Mouse (Mus musculus) forelimb bud, embryonic 11.5 days (tissue): ENCODE results near the gene Mindy4b-ps.
"Not testable (repeated sequence)": the region's sequence is repeated elsewhere in the genome, so short reads cannot be mapped to it uniquely, and the experiment has no call there.

ENCODE experiments used
- DNase-seq: peaks from one replicate; pipeline ENCODE4 v3.0.0-alpha.2; 2012; ENCODE audit warnings: low read depth, low spot score

Mindy4b-ps gene

DNA sequence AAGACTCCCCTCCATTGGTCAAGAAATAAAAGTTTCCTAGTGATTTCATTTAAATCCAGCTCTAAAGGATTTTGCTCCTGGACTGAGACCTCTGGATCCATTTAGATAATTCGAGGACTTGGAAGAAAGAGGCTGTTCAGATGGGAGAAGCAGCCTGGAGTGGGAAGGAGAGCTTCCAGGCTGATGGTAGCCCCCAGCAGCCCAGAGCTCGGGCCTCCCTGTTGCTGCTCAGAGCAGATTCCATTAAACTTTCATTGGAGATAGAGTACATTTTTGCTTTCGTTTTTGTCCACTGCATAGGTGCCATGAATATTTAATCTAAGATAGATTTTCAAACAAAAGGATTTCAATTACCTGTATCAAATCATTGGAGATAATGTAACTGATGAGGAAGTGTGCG, at the start of gene Mindy4b-ps:
Mindy4b-ps (minus strand) TSS at position 101 of the 400 bp plus-strand sequence.
- DNase-seq = no peak

DNA sequence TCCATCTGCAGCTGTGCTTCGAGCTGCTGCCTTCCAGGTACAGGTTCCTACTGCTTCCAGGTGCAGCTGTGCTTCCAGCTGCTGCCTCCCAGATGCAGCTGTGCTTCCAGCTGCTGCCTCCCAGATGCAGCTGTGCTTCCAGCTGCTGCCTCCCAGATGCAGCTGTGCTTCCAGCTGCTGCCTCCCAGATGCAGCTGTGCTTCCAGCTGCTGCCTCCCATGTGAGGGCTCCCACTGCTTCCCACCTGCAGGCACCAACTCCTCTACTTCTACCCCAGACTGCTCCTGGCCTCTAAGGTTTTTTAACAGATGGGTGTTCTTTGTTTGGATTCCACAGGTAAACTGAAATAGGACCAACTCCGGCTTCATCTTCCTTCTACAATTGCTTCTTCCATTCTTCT, 49.8 kb upstream of the Mindy4b-ps start:
- not testable (repeated sequence) for DNase-seq

DNA sequence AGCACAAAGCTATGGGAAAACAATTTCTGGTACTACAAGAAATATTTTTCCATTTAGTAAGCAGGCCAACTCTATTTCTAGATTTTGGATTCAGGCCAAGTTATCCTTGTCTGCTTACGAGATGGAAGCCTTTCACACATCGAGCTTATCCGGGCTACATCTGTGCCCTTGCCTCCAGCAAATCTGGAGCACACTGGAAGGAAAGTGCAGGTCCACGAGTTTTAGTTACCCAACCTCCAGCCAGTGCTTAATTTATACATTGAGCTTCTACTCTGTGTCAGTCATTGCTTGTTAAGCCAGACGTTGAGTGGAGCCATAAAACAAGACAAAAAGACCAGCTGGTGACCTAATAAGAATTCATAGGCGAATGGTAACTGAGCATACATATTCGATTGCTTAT, 43.6 kb upstream of the Mindy4b-ps start:
- no peak for DNase-seq

DNA sequence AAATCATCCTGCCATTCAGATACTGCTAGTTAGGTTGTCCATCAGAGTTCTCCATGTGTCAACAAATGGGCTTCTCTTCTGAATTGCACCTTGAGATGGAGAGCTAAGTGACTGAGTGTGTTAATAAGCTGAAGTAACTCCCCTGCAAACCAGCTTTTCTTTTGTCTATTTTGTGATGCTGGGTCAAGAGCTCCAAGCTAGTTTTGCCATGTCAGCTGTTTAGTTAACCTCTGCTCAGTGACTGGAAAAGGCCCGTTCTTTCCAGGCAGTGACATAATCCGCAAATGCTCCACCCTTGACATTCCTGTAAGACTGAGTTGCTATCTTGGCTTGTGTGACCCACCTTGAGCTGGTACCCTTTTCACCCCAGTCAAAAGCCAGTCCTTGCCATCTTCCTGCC, 40.9 kb upstream of the Mindy4b-ps start:
- no peak for DNase-seq

DNA sequence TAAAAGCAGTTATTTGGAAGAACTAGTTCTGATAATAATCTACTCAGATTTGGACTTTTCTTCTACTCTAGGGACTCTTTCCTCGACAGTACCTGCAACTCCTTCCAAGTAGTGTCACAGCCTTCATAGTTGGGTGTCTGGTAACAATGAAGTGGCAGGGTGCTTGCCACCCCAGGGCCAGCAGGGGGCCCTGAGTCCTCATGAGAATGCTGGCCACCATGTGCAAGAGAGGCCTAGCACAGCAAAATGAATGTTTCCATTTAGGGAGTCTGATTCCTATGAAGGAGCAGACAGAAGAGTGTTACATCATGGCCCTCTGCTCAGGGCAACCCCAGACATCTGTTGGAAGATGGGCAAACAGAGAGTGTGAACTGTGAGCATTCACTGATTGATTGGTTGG, 21.3 kb upstream of the Mindy4b-ps start:
- DNase-seq = peak; percentile 4

DNA sequence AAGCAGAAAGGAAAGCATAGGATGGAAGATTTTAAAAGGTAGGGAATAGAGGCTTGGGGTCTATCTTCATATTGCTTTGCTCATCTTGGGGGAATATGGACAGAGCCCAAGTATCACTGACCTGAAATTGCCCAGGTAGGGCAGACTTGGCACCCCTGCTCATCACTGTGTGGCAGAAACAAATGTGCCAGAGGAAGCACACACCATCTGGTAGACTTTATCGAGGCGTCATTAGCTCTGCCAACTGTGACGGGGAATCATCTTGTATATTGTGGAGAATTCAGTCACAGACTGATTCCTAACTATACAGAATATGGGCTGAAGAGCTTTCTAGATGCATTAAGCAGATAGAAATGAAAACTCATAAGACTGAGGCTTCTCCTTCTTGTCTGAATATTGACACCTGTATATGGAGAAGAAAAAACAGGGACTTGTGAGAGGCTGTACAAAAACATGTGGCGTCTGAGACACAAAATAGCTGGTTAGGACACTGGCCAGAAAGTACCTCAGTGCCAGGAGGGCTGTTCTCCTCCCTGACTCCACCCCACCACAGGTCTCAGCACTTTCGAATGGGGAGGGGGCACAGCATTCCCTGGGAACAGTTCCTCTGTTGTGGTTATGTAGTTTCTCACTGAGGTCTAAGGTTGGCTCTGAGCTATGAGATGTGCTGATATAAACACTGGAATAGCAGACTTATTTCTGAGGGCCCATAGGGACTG, 11.5 kb upstream of the Mindy4b-ps start:
- no peak for DNase-seq

DNA sequence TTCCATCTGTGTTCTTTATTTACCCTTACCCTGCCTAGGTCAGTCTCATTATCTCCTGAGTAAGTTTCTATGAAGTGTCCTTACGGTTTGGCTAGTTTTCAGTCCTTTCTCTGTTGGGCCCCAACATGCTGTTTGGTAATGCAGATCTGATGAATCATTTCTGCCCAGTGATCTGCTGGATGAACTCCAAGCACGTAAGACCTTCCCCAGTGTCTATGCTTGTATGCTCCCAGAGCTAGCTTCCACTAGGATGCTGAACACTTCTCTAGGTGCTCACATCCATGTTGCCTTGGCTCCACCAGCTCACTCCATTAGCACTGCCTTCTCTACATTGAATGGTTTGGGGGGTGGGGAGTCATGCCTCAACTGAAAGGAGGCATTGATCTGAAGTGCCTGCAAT, 10.8 kb upstream of the Mindy4b-ps start:
- DNase-seq = no peak

DNA sequence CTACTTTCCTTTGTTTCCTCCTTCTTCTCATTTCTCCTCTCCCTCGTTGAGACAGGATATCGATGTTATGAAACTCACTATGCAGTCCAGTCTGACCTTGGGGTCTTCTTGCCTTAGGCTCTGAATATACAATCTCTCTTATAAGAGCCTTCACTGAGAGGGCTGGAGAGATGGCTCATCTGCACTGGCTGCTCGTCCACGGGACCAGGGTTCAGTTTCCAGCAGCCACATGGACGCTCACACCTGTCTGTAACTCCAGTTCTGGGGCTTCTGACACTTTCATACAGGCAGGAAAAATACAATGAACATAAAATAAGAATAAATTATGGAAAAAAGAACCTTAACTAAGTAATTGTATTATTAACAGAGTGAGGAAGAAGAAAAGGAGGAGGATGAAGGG, 9.5 kb upstream of the Mindy4b-ps start:
- DNase-seq = no peak

DNA sequence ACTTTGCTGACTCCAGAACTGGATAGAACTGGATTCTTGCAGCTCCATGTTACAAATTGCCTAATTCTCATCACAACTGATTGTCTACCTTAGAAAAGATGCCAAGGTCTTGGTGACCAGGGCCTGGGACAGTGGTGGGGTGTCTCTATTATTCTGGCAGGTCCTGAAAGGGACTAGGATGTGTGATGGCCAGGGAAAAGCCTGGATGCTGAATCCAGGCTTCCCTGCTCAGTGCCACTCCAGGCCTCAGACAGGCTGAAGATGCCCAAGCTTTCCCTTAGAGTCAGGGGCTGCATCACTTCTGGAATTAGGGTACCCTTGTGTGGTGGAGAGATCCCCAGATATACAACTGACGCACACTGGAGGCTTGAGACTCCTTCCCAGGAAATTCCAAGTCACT, 7.8 kb upstream of the Mindy4b-ps start:
- no peak for DNase-seq

DNA sequence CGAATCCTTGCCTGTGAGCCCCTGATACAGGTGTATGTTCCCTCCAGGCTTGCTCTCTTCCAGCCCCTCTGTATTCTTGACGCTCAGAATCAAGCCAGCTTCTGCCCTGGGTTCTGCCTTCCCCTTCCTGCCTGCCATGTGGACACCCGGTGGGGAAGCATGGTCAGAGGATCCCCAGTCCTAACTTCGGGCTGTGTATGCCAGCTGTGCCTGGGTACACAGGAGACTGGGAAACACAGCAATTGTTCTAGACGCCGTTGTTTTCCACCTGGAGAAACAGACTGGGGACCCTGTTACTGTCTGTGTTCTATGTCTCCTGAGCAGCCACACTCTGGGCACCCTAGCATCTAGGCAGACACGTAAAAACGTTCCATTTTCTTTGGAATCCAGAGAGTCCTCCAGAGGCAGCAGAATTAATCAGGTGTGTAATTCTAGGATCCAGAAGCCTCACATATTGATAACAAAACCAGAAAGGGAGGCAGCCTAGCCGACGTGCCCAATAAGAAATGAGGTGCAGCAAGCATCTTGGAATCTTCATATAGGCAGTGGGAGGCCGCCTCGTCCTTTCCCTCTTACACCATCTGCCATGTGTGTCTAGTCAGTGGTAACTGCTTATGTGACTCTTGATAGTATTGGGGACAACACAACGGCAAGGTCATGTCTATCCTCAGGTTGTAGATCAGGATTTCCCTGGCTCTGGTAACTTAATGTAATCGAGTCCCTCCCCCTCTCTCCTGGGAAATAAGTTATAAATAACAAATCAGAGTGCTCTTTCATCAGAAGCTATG, 6.4 kb upstream of the Mindy4b-ps start:
- DNase-seq = no peak

DNA sequence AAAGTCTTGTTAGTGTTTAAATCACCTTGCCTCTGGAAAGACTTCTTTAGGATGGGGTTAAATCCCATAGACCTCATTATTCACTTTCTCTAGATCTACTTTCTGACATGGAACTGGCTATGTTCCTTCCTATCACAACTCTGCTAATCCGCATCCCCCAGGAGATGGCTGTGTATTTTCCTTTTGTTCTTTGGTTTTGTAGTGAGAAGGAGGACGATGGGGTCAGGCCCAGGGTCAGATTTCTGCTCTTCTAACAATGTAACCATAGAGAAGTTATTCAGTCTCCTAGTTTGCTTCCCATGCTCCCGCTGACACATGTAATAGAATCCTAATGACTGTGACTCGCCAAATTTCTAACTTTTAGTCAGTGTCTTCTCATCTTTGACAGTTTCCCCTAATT, 4.2 kb upstream of the Mindy4b-ps start:
- no peak for DNase-seq

DNA sequence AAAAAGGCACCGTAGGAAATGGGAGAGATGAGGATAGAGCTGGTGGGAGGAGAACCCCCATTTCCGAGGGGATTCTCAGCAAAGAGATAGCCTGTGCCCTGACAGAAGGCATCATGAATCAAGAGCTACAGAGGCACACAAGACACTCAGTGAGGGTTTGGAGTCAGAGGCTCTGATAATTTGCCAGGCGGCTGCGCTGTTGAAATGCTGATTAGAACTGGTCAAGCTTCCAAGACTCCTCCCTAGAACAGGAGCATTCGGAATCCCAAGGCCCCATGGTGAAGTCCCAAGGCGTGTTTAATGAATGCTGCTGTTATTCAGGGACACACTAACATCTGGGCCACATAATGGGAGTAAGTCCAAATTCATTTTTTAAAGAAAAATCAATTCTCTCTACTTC, 4.8 kb downstream of the Mindy4b-ps start:
- DNase-seq = no peak

DNA sequence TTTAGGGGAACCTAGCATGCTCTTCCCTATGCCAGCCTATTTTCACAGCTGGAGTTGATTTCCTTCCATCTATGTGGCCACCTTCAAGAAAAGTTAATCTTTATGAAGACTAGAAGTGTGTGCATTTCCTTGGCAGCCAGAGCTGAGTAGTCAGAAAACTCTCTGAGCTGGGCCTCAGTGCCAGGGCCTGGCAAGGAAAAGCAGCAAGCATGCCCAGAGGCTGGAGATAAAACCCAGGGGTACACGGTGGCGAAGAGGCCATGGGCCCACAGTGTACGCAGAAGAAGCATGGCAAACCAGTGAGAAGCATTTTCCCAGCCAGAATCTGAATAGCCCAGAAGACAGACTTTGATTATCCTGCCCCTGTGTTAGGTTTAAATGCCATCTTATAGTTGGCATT, 7.9 kb downstream of the Mindy4b-ps start:
- DNase-seq = no peak

DNA sequence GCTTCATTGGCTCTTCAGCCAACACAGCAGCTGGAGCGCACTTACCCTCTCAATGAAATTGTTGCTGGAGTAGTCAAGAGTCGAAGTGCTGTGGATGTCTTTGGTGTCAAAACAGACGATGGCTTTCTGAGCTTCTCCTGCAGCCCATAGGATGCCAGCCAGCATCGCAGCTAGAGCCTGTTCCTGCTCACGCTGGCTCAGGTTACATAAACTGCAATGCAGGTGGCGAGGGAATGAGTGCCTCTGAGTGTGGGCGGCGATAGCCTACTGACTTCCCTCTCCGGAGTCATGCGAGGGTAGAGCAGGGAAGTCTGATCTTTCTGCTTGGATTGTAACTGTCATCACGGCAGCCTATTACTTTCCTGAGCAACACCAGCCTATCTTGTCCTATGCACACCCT, 11.8 kb downstream of the Mindy4b-ps start:
- DNase-seq = peak; percentile 47

DNA sequence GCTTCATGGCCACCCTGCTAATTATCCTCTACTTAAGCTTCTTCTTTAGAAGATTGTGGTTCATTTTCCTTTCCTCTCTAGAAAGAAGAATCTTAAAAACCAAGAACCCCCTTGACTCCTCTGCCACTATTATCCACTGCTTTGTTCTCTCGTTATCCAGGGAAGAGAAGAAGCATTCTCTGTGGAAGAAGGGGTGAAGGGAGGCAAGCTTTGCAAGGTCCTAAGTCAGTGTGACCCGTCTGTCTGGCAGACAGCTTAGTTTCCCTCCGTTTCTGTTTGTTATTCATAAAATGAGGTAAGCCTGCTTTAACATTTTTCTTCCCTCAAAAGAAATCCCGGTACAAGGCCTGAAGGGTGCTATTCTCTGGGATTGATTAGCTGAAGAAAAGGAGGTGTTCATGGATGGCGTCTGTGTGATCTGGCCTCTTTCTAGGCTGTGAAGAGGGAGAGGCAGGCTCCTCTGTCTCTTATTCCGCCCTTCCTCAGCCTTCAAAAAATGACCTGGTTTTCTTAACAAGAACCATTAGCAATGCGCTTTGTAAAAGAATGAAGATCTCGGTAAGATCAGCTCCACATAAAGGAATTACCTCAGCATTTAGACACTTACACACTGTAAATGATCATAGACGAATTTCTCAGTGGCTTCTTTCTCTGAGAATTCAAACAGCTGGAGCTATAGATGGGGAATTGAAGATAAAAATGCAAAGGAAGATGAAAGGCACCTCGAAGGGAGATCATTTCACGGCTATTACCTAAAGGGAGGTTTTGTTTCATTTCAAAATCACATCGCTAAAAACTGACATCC, 12.8 kb downstream of the Mindy4b-ps start:
- no peak for DNase-seq

DNA sequence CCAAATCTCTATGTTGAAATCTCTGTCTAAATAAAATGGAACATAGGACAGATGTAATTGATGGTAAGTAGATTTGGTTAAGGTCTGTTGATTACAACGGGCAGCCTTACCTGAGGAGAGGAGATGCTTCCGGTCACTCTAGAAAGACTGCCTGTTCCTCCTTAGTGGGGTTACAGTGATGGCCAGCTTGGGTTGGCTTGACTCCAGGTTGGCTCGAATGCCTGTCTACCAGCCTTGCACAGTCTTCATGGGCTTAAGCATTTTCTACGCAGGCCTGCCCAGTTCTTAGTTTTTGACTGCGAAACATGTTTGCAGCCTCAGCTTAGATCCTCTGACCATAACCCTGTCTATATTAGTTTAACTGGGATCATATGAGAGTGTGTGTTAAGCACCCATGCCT, 13.5 kb downstream of the Mindy4b-ps start:
- DNase-seq = no peak

DNA sequence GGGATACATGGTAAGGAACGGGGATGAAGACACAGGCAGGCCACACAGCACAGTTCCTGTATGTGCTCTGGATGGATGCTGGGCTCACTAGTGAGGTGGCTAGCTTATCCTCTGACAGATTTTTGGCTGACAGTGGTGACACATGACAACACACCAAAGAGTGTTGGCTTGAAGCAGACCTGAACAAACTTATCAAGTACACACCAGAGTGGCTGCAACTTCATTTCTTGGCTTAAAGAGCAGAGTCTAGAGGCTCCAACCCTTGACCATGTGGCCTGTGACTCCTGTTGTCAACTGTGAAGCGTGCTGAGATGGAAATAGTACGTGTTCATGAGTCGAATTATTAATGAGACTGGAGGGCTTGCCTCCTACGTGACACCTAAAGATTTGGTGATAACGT, 17.4 kb downstream of the Mindy4b-ps start:
- DNase-seq = no peak

DNA sequence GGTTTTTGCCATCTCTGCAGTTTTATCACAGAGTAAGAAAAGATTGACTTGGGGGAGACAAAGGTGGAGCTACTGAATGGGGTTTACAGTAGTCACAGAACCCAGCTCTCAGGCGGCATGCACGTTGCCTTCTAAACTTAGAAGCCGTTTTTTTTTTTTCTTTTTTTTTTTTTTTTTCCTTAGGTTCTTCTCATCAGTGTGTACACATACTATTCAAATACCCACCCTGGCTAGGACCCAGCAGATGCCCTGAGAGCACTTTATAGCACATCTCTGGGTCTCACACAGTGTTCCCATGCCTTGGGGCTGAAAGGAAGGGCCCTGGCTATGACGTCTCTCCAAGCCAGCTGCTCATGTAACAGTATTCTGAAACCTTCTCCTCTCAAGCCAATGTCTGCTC, 23.4 kb downstream of the Mindy4b-ps start:
- no peak for DNase-seq

DNA sequence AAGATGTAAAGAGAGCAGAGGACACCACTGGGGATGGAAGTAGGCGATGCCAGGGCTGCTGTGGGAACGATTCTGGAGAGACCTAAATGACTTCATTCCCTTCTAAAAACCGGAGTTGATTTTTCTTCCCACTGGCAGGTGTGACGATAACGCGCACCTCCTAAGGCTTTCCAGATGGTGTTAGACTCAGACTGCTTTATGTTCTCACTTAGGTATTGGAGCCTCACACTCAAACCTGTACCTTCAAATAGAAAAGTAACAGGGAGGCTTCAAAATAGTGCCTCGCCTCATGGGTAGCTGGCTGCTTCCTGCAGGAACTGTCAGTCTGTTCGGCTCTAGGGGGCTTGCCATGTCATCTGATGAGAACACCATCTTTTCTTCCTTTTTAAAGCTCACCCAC, 23.9 kb downstream of the Mindy4b-ps start:
- no peak for DNase-seq

DNA sequence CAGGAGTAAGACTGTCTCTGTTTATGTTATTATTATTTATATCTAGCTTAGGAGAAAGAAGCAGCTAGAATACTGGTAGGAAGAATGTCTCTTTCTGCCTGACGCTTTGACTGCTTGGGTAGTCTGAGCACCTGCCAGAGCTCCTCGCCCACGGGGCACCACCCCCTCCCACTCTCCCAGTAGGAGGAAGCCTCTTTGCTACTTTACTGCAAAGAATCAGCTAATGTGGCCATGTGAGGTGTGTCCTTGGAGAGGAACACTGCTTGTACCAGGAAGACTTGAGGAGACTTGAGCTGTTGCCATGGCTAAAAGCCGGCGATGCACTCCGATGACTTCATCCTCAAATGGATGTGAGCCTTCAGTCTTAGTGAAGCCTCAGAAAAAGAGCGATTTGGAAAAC, 32.6 kb downstream of the Mindy4b-ps start:
- no peak for DNase-seq

DNA sequence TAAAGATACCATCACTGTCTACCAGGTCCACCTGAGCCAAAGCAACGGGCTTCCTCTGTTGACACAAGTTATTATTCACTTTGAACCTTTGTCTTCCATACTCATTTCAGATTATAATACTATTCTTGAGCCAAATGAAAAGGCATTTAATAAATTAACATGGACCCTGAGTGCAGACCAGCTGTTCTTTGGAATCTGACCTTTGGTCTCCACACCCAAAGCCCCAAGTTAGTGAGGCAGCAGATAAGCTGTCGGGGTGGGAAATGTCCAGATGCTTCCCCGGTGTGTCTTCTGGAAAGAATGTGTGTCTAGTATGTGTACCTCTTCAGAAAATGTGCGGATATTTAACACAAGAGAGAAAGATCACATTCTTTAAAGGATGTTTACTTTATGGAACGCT, 33.1 kb downstream of the Mindy4b-ps start:
- DNase-seq = no peak

DNA sequence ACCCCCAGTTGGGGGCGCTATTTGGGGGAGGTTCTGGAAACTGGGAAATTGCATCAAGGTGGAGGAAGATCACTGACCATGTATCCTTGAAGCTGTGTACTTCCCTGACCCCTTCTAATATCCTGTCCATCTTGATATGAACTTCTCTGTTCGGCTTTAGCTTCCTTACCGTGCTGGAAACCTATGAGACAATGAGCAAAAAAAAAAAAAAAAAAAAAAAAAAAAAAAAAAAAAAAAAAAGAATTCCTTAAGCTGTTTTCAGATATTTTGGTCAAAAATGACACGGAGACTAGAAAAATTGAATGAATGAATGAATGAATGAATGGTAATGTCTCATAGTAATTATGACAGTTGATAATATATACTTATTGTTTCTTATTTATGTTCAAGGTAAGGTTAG, 35.6 kb downstream of the Mindy4b-ps start:
- DNase-seq = no peak
